Mouse (Mus musculus) MN1 (cell line): Measurements from ENCODE around the gene Gabrb3.

Source experiments
- DNase-seq: peaks from one replicate; pipeline ENCODE4 v3.0.0-alpha.2; 2016; ENCODE audit warnings: low spot score

Gabrb3 gene

GRCm38 (mm10) chr7:57419392-57419791 is at the start of gene Gabrb3:
Gabrb3 (plus strand) TSS chr7:57419692.
- DNase-seq = no peak

- DNase-seq = no peak
These were observed 35.4 kb upstream of the Gabrb3 start for GRCm38 (mm10) chr7:57384112-57384511.

GRCm38 (mm10) chr7:57386517-57387340 is 32.8 kb upstream of the Gabrb3 start, which contains the start of gene Gabrg3:
Gabrg3 (minus strand) TSS chr7:57387188.
- no peak for DNase-seq

GRCm38 (mm10) chr7:57387341-57387654 is 32.2 kb upstream of the Gabrb3 start:
- DNase-seq = no peak

GRCm38 (mm10) chr7:57390046-57390445 is 29.4 kb upstream of the Gabrb3 start:
- DNase-seq = no peak

GRCm38 (mm10) chr7:57393551-57393950 is 25.9 kb upstream of the Gabrb3 start:
- DNase-seq = no peak

GRCm38 (mm10) chr7:57411163-57411562 is 8.3 kb upstream of the Gabrb3 start:
- no peak for DNase-seq

- DNase-seq = no peak
These were observed 6.6 kb upstream of the Gabrb3 start for GRCm38 (mm10) chr7:57412896-57413295.

GRCm38 (mm10) chr7:57421044-57421443 is 1.6 kb downstream of the Gabrb3 start:
- no peak for DNase-seq

GRCm38 (mm10) chr7:57422675-57423074 is 3.2 kb downstream of the Gabrb3 start:
- DNase-seq = no peak

- no peak for DNase-seq
These were observed 28.7 kb downstream of the Gabrb3 start for GRCm38 (mm10) chr7:57448239-57448638.

- DNase-seq = no peak
These were observed 40.9 kb downstream of the Gabrb3 start for GRCm38 (mm10) chr7:57460354-57460753.

- DNase-seq = no peak
These were observed 51.8 kb downstream of the Gabrb3 start for GRCm38 (mm10) chr7:57471316-57471715.

GRCm38 (mm10) chr7:57473811-57474525 is 54.5 kb downstream of the Gabrb3 start:
- peak; percentile 13 for DNase-seq

- DNase-seq = peak; percentile 11
These were observed 63.4 kb downstream of the Gabrb3 start for GRCm38 (mm10) chr7:57482896-57483295.

- no peak for DNase-seq
These were observed 67.4 kb downstream of the Gabrb3 start for GRCm38 (mm10) chr7:57486907-57487306.

GRCm38 (mm10) chr7:57491795-57492194 is 72.3 kb downstream of the Gabrb3 start:
- DNase-seq = no peak

GRCm38 (mm10) chr7:57502809-57503208 is 83.3 kb downstream of the Gabrb3 start:
- DNase-seq = no peak

GRCm38 (mm10) chr7:57508860-57509632 is 89.6 kb downstream of the Gabrb3 start:
- no peak for DNase-seq

- DNase-seq = no peak
These were observed 90.2 kb downstream of the Gabrb3 start, which contains the start of gene Gabra5 for GRCm38 (mm10) chr7:57509681-57510141. Gabra5 (minus strand) TSS chr7:57510059.

- peak; percentile 18 for DNase-seq
These were observed 93.5 kb downstream of the Gabrb3 start for GRCm38 (mm10) chr7:57512955-57513354.

GRCm38 (mm10) chr7:57529451-57529850 is 110.0 kb downstream of the Gabrb3 start:
- DNase-seq = no peak
